Mouse (Mus musculus) embryonic facial prominence, embryonic 11.5 days (tissue): Measurements from ENCODE around the gene Nfib. TPM values are rescaled to one million over a fixed set of nuclear protein-coding genes. Genes with fewer than 3 reads are reported as not detected.

Experiments
- ATAC-seq: fragments of 200-750 bp; cut with Nextera tagmentation; replicated peaks from 2 replicates; pipeline ENCODE4 v1.8.0; 2017; ENCODE audit warnings: low read depth; ENCODE audit not compliant: insufficient number of reproducible peaks, low FRiP score, low TSS enrichment
- DNase-seq: peaks from one replicate; pipeline ENCODE4 v3.0.0-alpha.2; 2015; ENCODE audit warnings: low spot score
- H3K27ac ChIP-seq: fragments of 300-500 bp; sonication (generic); replicated peaks from 2 replicates; pipeline ENCODE4 v1.5.1; 2014; ENCODE audit warnings: mild to moderate bottlenecking, low read depth, low read length, control low read depth
- H3K27me3 ChIP-seq: fragments of 300-500 bp; sonication (generic); 2 replicates; pipeline ENCODE4 v1.6.1; 2014; ENCODE audit warnings: mild to moderate bottlenecking, low read length, moderate library complexity, mixed read lengths; ENCODE audit not compliant: control insufficient read depth, insufficient read depth
- H3K36me3 ChIP-seq: fragments of 300-500 bp; sonication (generic); replicated peaks from 2 replicates; pipeline ENCODE4 v1.6.1; 2014; ENCODE audit warnings: low read depth, mild to moderate bottlenecking, low read length, moderate library complexity, mixed read lengths; ENCODE audit not compliant: control insufficient read depth, insufficient read depth
- H3K4me1 ChIP-seq: fragments of 300-500 bp; sonication (generic); 2 replicates; pipeline ENCODE4 v1.6.1; 2014; ENCODE audit warnings: low read length, mixed read lengths; ENCODE audit not compliant: control insufficient read depth, insufficient read depth
- H3K4me2 ChIP-seq: fragments of 300-500 bp; sonication (generic); 2 replicates; pipeline ENCODE4 v1.6.1; 2014; ENCODE audit warnings: low read depth, mild to moderate bottlenecking, control low read depth, low read length, moderate library complexity
- H3K4me3 ChIP-seq: fragments of 300-500 bp; sonication (generic); 2 replicates; pipeline ENCODE4 v1.5.1; 2014; ENCODE audit warnings: low read depth, low read length, control low read depth
- H3K9ac ChIP-seq: fragments of 300-500 bp; sonication (generic); replicated peaks from 2 replicates; pipeline ENCODE4 v1.6.1; 2014; ENCODE audit warnings: mild to moderate bottlenecking, control low read depth, low read length
- H3K9me3 ChIP-seq: fragments of 300-500 bp; sonication (generic); replicated peaks from 2 replicates; pipeline ENCODE4 v1.6.1; 2016; ENCODE audit warnings: mild to moderate bottlenecking, low read length, inconsistent platforms, mixed read lengths; ENCODE audit not compliant: control insufficient read depth
- WGBS: fragments of 180-500 bp; shearing (Covaris S2); extraction: QIAGEN DNeasy Blood & Tissue Kit; methylation state at CpG from one replicate; pipeline ENCODE4 v1.1.7; 2014; 5-methylcytosine and 5-hydroxymethylcytosine counted together
- polyA plus RNA-seq: library from polyadenylated mRNA; unstranded; fragments of >200 nt; fragmentation: Nextera tagmentation; extraction: Ambion mirVana; gene quantifications from 2 replicates; pipeline ENCODE4 v1.2.1, GENCODE M21; 2014

Nfib gene
- polyA plus RNA-seq, 1 experiment from 2014 or later, result 30.9 TPM

DNA sequence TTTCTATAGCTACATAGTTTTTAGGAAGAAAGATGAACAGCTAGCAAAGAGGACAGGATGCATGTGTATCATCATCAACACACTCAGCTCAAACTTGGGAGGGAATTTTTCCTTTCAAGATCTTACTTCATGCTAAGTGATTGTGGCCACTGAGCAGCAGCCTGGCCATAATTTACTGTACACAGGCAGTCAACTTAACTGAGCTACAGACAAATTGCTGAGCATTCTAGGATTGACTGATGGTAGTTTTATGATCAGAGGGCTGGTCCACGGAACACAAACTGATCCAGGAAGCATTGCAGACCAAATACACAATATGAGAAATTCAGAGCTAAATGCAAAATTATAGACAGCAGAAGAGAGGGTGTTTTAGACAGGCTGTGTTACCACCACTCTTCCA lies 191.2 kb downstream of the Nfib start:
- ATAC-seq, result no peak
- no peak overlapping the region for H3K4me2 ChIP-seq
- H3K4me3 ChIP-seq, result no peak overlapping the region
- H3K27me3 ChIP-seq, result no peaks in the 10 kb centered on the region
- WGBS, result 64% methylated on average over 1 of the region's 1 CpGs
- H3K9ac ChIP-seq, result no peak overlapping the region
- H3K36me3 ChIP-seq, result no peaks in the 10 kb centered on the region
- no peaks in the 10 kb centered on the region for H3K9me3 ChIP-seq
- H3K27ac ChIP-seq, result no peak overlapping the region
- DNase-seq, result no peak
- H3K4me1 ChIP-seq, result peaks cover 3% of the 10 kb centered on the region; the same call in 1 of the 2 replicates

- Histone ChIP-seq H3K27ac (0 out of 2 replicates have a peak overlapping the region, but pooled peaks have one; percentile 22), H3K4me1 (peaks cover 3% of the 10 kb centered on the region; the same call in 1 of the 2 replicates)
- 1% methylated on average over 14 of the region's 14 CpGs for WGBS
These were observed 192.2 kb downstream of the Nfib start for GRCm38 (mm10) chr4:82513426-82513750.

DNA sequence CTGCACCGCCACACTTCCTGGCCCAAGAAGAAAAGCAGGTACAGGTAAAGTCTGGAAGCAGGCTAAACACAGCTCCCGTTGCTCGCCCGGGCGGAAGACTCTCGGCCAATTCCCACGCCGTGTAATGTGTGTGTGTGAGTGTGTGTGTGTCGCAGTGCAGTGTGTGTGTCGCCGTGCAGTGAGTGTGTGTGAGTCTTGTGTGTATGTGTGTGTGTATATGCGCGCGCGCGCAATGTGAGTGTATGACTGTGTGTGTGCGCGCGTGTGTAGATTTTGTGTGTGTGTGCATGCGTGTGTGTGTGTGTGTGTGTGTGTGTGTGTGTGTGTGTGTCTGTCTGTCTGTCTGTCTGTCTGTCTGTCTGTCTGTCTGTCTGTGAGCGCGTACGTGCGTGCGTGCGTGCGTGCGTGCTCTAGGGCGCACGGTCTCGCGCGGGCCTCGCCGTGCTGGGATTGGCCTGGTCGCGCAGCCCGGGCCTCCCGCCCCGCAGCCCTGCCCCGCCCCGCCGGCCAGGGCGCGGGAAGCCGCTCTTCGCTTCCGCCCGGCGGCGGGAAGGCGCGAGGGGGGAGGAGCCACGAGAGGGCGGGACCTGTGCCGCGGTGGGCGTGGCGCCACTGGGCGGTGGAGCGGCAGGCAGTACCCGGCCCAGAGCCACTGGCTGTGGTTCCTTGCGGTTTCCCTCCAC lies 192.7 kb downstream of the Nfib start:
- Histone ChIP-seq H3K4me3 (peak overlapping the region; percentile 40), H3K9me3 (no peaks in the 10 kb centered on the region), H3K4me2 (peak overlapping the region; percentile 89), H3K27me3 (no peaks in the 10 kb centered on the region), H3K9ac (peak overlapping the region; percentile 75), H3K27ac (0 out of 2 replicates have a peak overlapping the region, but pooled peaks have one; percentile 56), H3K36me3 (no peaks in the 10 kb centered on the region), H3K4me1 (peaks cover 6% of the 10 kb centered on the region; the same call in 1 of the 2 replicates)
- ATAC-seq (peak; percentile 98), DNase-seq (peak; percentile 95)
- 0% methylated on average over 57 of the region's 63 CpGs for WGBS

More at GRCm38 (mm10) chr4:82513426-82513750, 192.2 kb downstream of the Nfib start:
- Histone ChIP-seq H3K9me3 (no peaks in the 10 kb centered on the region), H3K4me3 (peak overlapping the region; percentile 40), H3K27me3 (no peaks in the 10 kb centered on the region), H3K9ac (peak overlapping the region; percentile 61), H3K36me3 (no peaks in the 10 kb centered on the region), H3K4me2 (peak overlapping the region; percentile 89)
- no peak for ATAC-seq
- no peak for DNase-seq

GRCm38 (mm10) chr4:82512335-82512734 lies 193.2 kb downstream of the Nfib start:
- H3K4me2 ChIP-seq, result peak overlapping the region; percentile 89
- H3K4me1 ChIP-seq, result peaks cover 6% of the 10 kb centered on the region; the same call in 1 of the 2 replicates
- WGBS, result 1% methylated on average over 13 of the region's 13 CpGs
- ATAC-seq (no peak), DNase-seq (no peak)
- H3K4me3 ChIP-seq, result peak overlapping the region; percentile 40
- H3K27ac ChIP-seq, result 0 out of 2 replicates have a peak overlapping the region, but pooled peaks have one; percentile 56
- peak overlapping the region; percentile 75 for H3K9ac ChIP-seq
- H3K36me3 ChIP-seq, result no peaks in the 10 kb centered on the region
- no peaks in the 10 kb centered on the region for H3K9me3 ChIP-seq
- no peaks in the 10 kb centered on the region for H3K27me3 ChIP-seq

DNA sequence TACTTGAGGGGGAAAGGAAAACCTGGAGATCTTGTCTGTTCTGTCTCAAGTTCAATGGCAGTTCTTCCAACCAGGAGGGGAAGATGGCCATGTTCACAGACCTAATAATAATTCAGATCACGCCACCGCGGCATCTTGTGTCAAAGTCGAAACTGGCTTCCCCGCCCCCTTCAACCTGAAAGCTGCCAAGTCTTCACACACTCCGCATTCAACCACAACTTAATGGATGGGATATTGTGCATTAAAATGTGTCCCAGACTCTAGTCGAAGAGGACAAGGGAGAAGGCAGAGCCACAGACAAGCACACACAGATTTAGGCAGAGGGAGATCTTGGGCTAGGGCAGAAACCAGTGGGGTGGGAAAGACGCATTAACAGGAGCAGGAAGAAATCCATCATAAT lies 194.0 kb downstream of the Nfib start:
- 2% methylated on average over 8 of the region's 8 CpGs for WGBS
- Histone ChIP-seq H3K9me3 (no peaks in the 10 kb centered on the region), H3K4me3 (no peak overlapping the region), H3K27ac (peak overlapping the region; percentile 48), H3K4me1 (peaks cover 6% of the 10 kb centered on the region; the same call in 1 of the 2 replicates), H3K27me3 (no peaks in the 10 kb centered on the region), H3K9ac (peak overlapping the region; percentile 50), H3K4me2 (peak overlapping the region; percentile 29), H3K36me3 (no peaks in the 10 kb centered on the region)
- DNase-seq (peak; percentile 67), ATAC-seq (no peak)

DNA sequence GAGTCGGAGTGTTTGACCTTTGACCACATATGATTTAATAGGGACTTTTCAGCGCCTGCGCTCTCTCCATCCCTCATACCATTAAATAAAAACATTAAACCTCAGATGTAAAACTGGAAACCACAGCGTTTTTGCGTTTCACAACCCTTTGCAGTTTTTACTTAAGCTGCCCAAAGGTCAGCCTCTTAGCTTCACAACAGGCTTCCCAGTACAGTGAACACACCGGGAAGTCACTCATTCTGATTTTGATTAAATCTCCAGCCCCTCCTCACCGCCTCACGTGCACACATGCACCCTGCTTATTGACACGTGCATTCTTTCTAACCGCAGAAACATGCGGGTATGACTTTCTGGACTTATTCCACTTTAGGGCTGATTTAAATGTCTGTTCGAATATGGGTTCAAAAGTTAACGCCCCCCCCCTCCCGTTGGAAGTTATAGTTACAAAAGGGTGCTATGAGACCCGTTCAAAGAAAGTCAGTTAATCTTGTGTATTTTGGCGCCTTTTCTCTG lies 194.5 kb downstream of the Nfib start:
- Histone ChIP-seq H3K27ac (peak overlapping the region; percentile 48), H3K36me3 (no peaks in the 10 kb centered on the region), H3K4me1 (peaks cover 6% of the 10 kb centered on the region; the same call in 1 of the 2 replicates), H3K4me3 (no peak overlapping the region), H3K4me2 (peak overlapping the region; percentile 29; the same call in 1 of the 2 replicates), H3K9ac (peak overlapping the region; percentile 50; the same call in 1 of the 2 replicates), H3K27me3 (no peaks in the 10 kb centered on the region), H3K9me3 (no peaks in the 10 kb centered on the region)
- DNase-seq (peak; percentile 53), ATAC-seq (no peak)
- WGBS, result 5% methylated on average over 16 of the region's 16 CpGs

- peaks cover 6% of the 10 kb centered on the region; the same call in 1 of the 2 replicates for H3K4me1 ChIP-seq
- no peaks in the 10 kb centered on the region for H3K27me3 ChIP-seq
- DNase-seq, result no peak
- no peak overlapping the region; the same call in 1 of the 2 replicates for H3K9ac ChIP-seq
- WGBS, result 19% methylated on average over 4 of the region's 4 CpGs
- H3K36me3 ChIP-seq, result no peaks in the 10 kb centered on the region
- H3K9me3 ChIP-seq, result no peaks in the 10 kb centered on the region
- H3K4me2 ChIP-seq, result no peak overlapping the region
- H3K27ac ChIP-seq, result no peak overlapping the region; the same call in 1 of the 2 replicates
- no peak overlapping the region for H3K4me3 ChIP-seq
- ATAC-seq, result no peak
These were observed 195.8 kb downstream of the Nfib start for GRCm38 (mm10) chr4:82509771-82510170.

- H3K36me3 ChIP-seq, result no peaks in the 10 kb centered on the region
- no peaks in the 10 kb centered on the region for H3K27me3 ChIP-seq
- no peak overlapping the region for H3K9ac ChIP-seq
- H3K9me3 ChIP-seq, result no peaks in the 10 kb centered on the region
- DNase-seq (no peak), ATAC-seq (no peak)
- WGBS, result 18% methylated on average over 2 of the region's 2 CpGs
- H3K4me2 ChIP-seq, result no peak overlapping the region
- H3K4me1 ChIP-seq, result peaks cover 6% of the 10 kb centered on the region; the same call in 1 of the 2 replicates
- no peak overlapping the region for H3K4me3 ChIP-seq
- H3K27ac ChIP-seq, result no peak overlapping the region; the same call in 1 of the 2 replicates
These were observed 196.3 kb downstream of the Nfib start for GRCm38 (mm10) chr4:82509166-82509767.
